In genomic region chr6:51207587-51208361, GRCm38 (mm10) we compare ENCODE assay signal across 9 mouse cellular contexts.
DNase-seq lines count a peak whose midpoint lies in the region; ATAC-seq lines count a peak whose summit lies in the region.
"Had no signal": no experiment of that assay in that cellular context is flagged by ENCODE, and none has a peak within 500 bp of the region (broad histone marks: within the 10 kb centered on the region; RNA-seq: fewer than 3 reads in every experiment).

No protein-coding gene starts in this region.

- DNase-seq in heart, adult 18-20 months: no peak
- no peak for DNase-seq in right cerebral cortex, postnatal 4 days
- no peak for DNase-seq in testis, postnatal 14 days (ENCODE audit: low spot score)
- DNase-seq in c-Kit-positive CD71-positive TER-119-positive erythroid progenitor cells, embryonic 14.5 days (ENCODE audit: low spot score): no peak
- DNase-seq: liver, embryonic 13.5 days had no signal

- no peaks in the 10 kb centered on the region for H3K36me3 ChIP-seq in heart, embryonic 11.5 days (ENCODE audit: control insufficient read depth, insufficient read depth, low read length)
- H3K36me3 ChIP-seq in hindbrain, embryonic 13.5 days: no peaks in the 10 kb centered on the region
- no peaks in the 10 kb centered on the region for H3K36me3 ChIP-seq in midbrain, embryonic 16.5 days (ENCODE audit: control insufficient read depth, insufficient read depth, low read length)
- H3K36me3 ChIP-seq: liver, embryonic 13.5 days had no signal

- 2% methylated on average over 21 of the region's 21 CpGs for WGBS in heart, embryonic 11.5 days (ENCODE audit: insufficient replicate concordance)
- WGBS in hindbrain, embryonic 13.5 days: 3% methylated on average over 21 of the region's 21 CpGs
- 2% methylated on average over 21 of the region's 21 CpGs for WGBS in midbrain, embryonic 16.5 days

- peak overlapping the region; percentile 33 for H3K4me3 ChIP-seq in heart, embryonic 11.5 days (ENCODE audit: low read depth, low read length)
- peak overlapping the region; percentile 28 for H3K4me3 ChIP-seq in hindbrain, embryonic 13.5 days
- H3K4me3 ChIP-seq in midbrain, embryonic 16.5 days (ENCODE audit: low read depth, low read length): peak overlapping the region; percentile 22
- H3K4me3 ChIP-seq: liver, embryonic 13.5 days had no signal

- H3K4me1 ChIP-seq in heart, embryonic 11.5 days (ENCODE audit: control insufficient read depth, insufficient read depth, low read length): peaks cover 18% of the 10 kb centered on the region
- H3K4me1 ChIP-seq in hindbrain, embryonic 13.5 days (replicated peaks): peaks cover 23% of the 10 kb centered on the region
- H3K4me1 ChIP-seq in midbrain, embryonic 16.5 days (ENCODE audit: control insufficient read depth, insufficient read depth, low read length): peaks cover 10% of the 10 kb centered on the region
- H3K4me1 ChIP-seq: liver, embryonic 13.5 days had no signal

- H3K4me2 ChIP-seq in heart, embryonic 11.5 days: peak overlapping the region; percentile 75
- H3K4me2 ChIP-seq in hindbrain, embryonic 13.5 days: peak overlapping the region; percentile 52
- peak overlapping the region; percentile 46 for H3K4me2 ChIP-seq in midbrain, embryonic 16.5 days (ENCODE audit: low read length)
- H3K4me2 ChIP-seq: liver, embryonic 13.5 days had no signal

- no peak overlapping the region for H3K27ac ChIP-seq in heart, embryonic 11.5 days (ENCODE audit: low read depth, low read length)
- peak overlapping the region; percentile 93 for H3K27ac ChIP-seq in hindbrain, embryonic 13.5 days
- H3K27ac ChIP-seq in midbrain, embryonic 16.5 days (ENCODE audit: low read length): peak overlapping the region; percentile 43
- H3K27ac ChIP-seq: liver, embryonic 13.5 days had no signal

- H3K9me3 ChIP-seq in heart, embryonic 11.5 days (replicated peaks; ENCODE audit: control insufficient read depth, low read length): no peaks in the 10 kb centered on the region
- no peaks in the 10 kb centered on the region for H3K9me3 ChIP-seq in hindbrain, embryonic 13.5 days
- no peaks in the 10 kb centered on the region for H3K9me3 ChIP-seq in midbrain, embryonic 16.5 days (replicated peaks; ENCODE audit: control insufficient read depth, low read length, poor library complexity, severe bottlenecking)
- H3K9me3 ChIP-seq: liver, embryonic 13.5 days had no signal

- ATAC-seq in heart, embryonic 11.5 days (replicated peaks; ENCODE audit: insufficient number of reproducible peaks, low FRiP score, low TSS enrichment): no peak
- peak; percentile 55 for ATAC-seq in common myeloid progenitor, adult 5-6 weeks (replicated peaks; ENCODE audit: low read depth, poor library complexity, severe bottlenecking)
- peak; percentile 58 for ATAC-seq in hindbrain, embryonic 13.5 days (ENCODE audit: low FRiP score)
- peak; percentile 61 for ATAC-seq in midbrain, embryonic 16.5 days

- peak overlapping the region; percentile 47; the same call in 1 of the 2 replicates for H3K9ac ChIP-seq in heart, embryonic 11.5 days (ENCODE audit: low read depth, low read length)
- peak overlapping the region; percentile 63 for H3K9ac ChIP-seq in hindbrain, embryonic 13.5 days
- H3K9ac ChIP-seq in midbrain, embryonic 16.5 days (ENCODE audit: low read depth, low read length): peak overlapping the region; percentile 47
- H3K9ac ChIP-seq: liver, embryonic 13.5 days had no signal

- H3K27me3 ChIP-seq in heart, embryonic 11.5 days (ENCODE audit: control insufficient read depth, insufficient read depth, low read length): peaks cover 9% of the 10 kb centered on the region; the same call in 1 of the 2 replicates
- H3K27me3 ChIP-seq in hindbrain, embryonic 13.5 days: peaks cover 8% of the 10 kb centered on the region; the same call in 1 of the 2 replicates
- no peaks in the 10 kb centered on the region for H3K27me3 ChIP-seq in midbrain, embryonic 16.5 days (ENCODE audit: control insufficient read depth, insufficient read depth, low read depth, low read length)
